Mouse (Mus musculus) ZHBTc4 (cell line): ENCODE measurements at regions not wholly inside any gene's neighbourhood (a gene's known extent, or its start where the extent isn't known, plus 50 kb on each side); places are given as distances from the start of the nearest gene placed in this dataset.

ENCODE experiments used
- DNase-seq: peaks from one replicate; pipeline ENCODE4 v3.0.0-alpha.2; 2011; ENCODE audit warnings: low read depth, low spot score

DNA sequence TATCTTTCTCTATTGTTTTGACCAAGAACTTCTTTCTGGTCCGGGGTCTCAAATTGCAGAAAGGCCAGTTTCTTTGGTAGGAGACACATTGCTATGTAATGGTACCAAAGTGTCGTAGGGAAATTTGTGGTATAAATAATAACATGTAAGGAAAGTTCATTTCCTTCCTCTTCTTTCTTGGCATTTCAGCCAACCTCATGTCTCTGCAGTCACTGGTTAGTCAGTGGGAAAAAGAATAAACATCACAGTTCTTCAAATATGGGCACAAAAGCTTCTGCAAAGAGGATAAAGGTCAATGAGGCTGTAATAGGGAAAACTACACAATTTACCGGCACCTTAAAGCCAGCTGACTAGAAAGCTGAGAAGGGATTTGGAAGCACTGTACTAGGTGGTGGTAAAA, 68.5 kb upstream of the Rgs1 start:
- no peak for DNase-seq

DNA sequence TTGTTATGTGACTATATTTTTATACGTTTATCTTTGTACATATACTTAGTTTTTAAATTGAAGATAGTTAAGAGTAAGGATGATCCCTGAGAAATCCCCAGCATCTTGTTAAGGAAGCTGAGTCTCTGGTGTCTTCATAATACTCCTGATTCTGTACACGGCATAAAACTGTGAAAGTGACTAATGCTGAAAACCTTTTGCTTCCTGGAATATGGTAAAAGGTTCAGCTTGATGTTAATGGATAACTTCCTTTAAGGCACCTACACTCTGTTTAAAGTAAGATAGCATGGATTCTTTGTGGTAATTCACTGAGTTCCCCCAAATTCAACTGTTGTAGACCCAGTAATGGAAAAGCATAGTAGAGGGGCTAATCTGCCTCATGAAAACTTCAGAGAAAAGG, 67.2 kb upstream of the Rgs1 start:
- no peak for DNase-seq

GRCm38 (mm10) chr1:144314382-144314781, 65.3 kb upstream of the Rgs1 start:
- DNase-seq: no peak

DNA sequence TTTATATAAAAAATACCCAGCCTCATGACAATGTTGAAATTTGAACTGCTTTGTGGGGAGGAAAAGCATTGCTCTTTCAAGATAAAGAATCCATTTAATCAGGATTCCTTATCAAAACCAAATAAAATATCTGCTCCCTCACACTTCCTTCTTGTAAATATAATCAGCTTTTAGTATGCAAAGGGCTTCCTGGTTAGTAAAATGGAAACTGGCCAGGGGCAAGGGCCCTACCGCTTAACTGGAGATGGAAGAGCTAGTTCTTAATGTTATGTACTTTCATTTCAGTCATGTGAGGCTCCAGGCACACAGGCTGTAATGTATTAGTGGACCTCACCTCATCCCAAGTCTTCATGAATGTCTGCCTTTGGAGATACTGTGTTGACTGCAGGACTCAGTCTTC, 64.3 kb upstream of the Rgs1 start:
- no peak for DNase-seq

- no peak for DNase-seq
Measured at GRCm38 (mm10) chr1:144309901-144310300, 60.9 kb upstream of the Rgs1 start.

GRCm38 (mm10) chr1:144308313-144308712, 59.3 kb upstream of the Rgs1 start:
- no peak for DNase-seq

GRCm38 (mm10) chr1:144307854-144308285, 58.8 kb upstream of the Rgs1 start:
- no peak for DNase-seq

DNA sequence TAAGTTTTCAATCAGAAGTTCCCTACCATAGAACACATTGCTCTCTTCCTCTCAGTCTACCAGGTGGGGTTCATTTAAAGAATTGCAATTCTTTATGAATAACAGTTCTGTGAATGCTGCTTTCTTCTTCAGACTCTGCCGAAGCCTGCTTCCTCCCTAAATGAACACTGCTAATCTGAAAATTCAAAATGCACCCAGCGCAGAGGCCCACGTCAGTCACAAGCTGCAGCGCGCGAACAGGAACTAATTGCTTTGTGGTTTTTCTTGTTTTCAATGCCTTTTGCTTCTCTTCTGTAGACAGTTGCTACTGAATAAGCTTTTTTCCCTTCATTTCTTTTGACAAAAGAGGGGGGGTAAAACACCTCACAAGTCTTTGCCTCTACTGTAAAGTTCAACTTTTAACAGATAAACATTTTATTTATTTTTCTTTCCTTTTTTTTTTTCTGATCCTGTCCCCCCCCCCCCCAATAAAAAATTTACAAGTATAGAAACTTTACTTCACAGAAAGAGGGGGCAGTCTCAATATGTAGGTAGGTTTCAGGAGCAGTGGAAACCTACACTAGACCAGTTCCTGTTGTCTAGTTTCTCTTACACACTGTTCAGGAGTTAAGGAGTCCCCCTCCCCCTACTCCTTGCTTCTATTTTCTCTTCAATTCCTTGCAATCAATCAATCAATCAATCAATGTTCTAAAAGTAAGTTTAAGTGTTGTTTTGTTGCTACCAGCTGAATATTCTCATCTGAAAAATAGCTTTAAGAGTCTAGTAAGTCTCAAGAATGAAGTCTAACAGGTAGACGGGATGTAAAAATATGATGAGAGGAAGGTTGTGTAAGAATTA, 58.2 kb upstream of the Rgs1 start:
- no peak for DNase-seq

DNA sequence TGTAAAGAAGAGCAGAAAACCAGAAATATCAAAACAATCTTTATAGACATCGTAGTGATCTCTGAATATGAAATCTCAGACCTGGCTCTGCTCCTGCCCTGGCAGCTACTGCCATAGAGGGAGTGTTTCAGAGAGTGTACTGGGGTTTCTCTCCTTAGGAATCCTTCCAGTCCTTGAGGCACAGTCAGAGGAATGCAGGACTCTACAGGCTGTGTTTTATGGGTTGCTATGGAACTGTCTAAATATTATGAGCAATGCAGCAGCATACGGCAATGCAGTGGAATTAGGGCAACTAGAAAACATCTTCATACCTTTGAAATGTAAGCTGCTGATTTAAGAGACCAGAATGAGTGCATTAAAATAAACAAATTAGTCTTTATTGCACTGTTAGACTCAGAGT, 57.2 kb upstream of the Rgs1 start:
- DNase-seq: no peak

DNA sequence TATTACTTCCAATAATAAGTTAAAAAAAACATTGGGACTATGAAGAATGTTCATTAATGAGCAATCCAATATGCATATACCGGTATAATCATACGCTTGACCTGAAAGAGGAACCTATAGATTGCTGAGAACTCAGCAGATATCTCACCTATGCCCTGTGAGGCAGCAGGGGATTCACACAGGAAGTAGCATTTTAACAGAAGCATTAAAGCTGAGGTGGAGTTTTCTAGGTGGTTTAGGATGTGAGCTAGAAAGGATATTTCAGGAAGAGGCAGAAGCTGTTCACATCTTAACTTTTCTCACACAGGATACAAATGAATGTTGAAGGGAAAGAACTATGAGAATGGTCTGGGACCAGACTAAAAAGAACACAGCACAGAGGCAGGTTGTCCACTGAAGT, 51.6 kb upstream of the Rgs1 start:
- no peak for DNase-seq
